Mouse (Mus musculus): ENCODE data around the gene Hist1h2ad. TPM values are rescaled to one million over a fixed set of nuclear protein-coding genes. Genes with fewer than 3 reads are reported as not detected.
"Not testable (repeated sequence)": the region's sequence is repeated elsewhere in the genome, so short reads cannot be mapped to it uniquely, and the experiment has no call there.

The Hist1h2ad gene
- polyA plus RNA-seq, 2 experiments = 4.7 to 10.4 TPM

- TF ChIP-seq EP300 (IDR thresholded peaks at IDR 0.05; ENCODE audit: low read depth) = peak; percentile 74
- not testable (repeated sequence) for H3K27me3 ChIP-seq (ENCODE audit: control insufficient read depth, insufficient read depth, low read length); H3K9me3 ChIP-seq (ENCODE audit: control insufficient read depth, low read length); H3K36me3 ChIP-seq (replicated peaks; ENCODE audit: control insufficient read depth, insufficient read depth, low read depth)
- Histone ChIP-seq H3K4me1 (replicated peaks; ENCODE audit: control insufficient read depth in 2 of 2, insufficient read depth in 2 of 2, low read length in 1 of 2) (peaks cover 7 to 17% of the 10 kb centered on the region in 2 experiments), H3K27ac (peak within 1 kb of the TSS; percentile 99), H3K9ac (replicated peaks) (peak within 1 kb of the TSS; percentile 96), H3K4me3 (ENCODE audit: insufficient read depth in 1 of 2, low read depth in 2 of 2, low read length in 2 of 2) (peak within 1 kb of the TSS; percentile 66 to 75), H3K4me2 (ENCODE audit: low read depth) (peak within 1 kb of the TSS; percentile 90)
- ATAC-seq (ENCODE audit: insufficient read depth) (peak; percentile 85), DNase-seq (ENCODE audit: low read depth in 3 of 3, low spot score in 3 of 3) (peak; percentile 96 to 97 (median 97))
- WGBS (ENCODE audit: insufficient replicate concordance) = under 1% methylated on average over 28 of the region's 42 CpGs
Observed at GRCm38 (mm10) chr13:23542999-23543607, 31.1 kb upstream of the Hist1h2ad start, which contains the start of gene Hist1h2bh. Hist1h2bh (minus strand) TSS chr13:23543392.

GRCm38 (mm10) chr13:23543965-23544786, 30.0 kb upstream of the Hist1h2ad start, which contains the start of gene Hist1h3f:
Hist1h3f (plus strand) TSS chr13:23544052.
- TF ChIP-seq CTCF (IDR thresholded peaks at IDR 0.05; ENCODE audit: low read depth) (no peak; the same call in 1 of the 2 replicates), EP300 (IDR thresholded peaks at IDR 0.05; ENCODE audit: low read depth) (peak; percentile 77)
- H3K27ac ChIP-seq = peak within 1 kb of the TSS; percentile 99
- H3K9ac ChIP-seq (replicated peaks) = peak within 1 kb of the TSS; percentile 96
- peak; percentile 93 to 94 (median 94) for DNase-seq (ENCODE audit: low read depth in 3 of 3, low spot score in 3 of 3)
- no peaks in the 10 kb centered on the region for H3K9me3 ChIP-seq (ENCODE audit: control insufficient read depth, low read length)
- under 1% methylated on average over 30 of the region's 45 CpGs for WGBS (ENCODE audit: insufficient replicate concordance)
- H3K36me3 ChIP-seq (replicated peaks; ENCODE audit: control insufficient read depth, insufficient read depth, low read depth) = no peaks in the 10 kb centered on the region
- H3K4me2 ChIP-seq (ENCODE audit: low read depth) = peak within 1 kb of the TSS; percentile 90
- peak; percentile 75 for ATAC-seq (ENCODE audit: insufficient read depth)
- no peaks in the 10 kb centered on the region for H3K27me3 ChIP-seq (ENCODE audit: control insufficient read depth, insufficient read depth, low read length)
- peak within 1 kb of the TSS; percentile 66 to 75 for H3K4me3 ChIP-seq (ENCODE audit: insufficient read depth in 1 of 2, low read depth in 2 of 2, low read length in 2 of 2)
- peaks cover 5 to 15% of the 10 kb centered on the region in 2 experiments for H3K4me1 ChIP-seq (replicated peaks; ENCODE audit: control insufficient read depth in 2 of 2, insufficient read depth in 2 of 2, low read length in 1 of 2)

- not testable (repeated sequence) for DNase-seq (ENCODE audit: low read depth in 3 of 3, low spot score in 3 of 3); H3K36me3 ChIP-seq (replicated peaks; ENCODE audit: control insufficient read depth, insufficient read depth, low read depth); H3K27me3 ChIP-seq (ENCODE audit: control insufficient read depth, insufficient read depth, low read length); ATAC-seq (ENCODE audit: insufficient read depth); H3K9me3 ChIP-seq (ENCODE audit: control insufficient read depth, low read length)
- Histone ChIP-seq H3K4me3 (ENCODE audit: insufficient read depth in 1 of 2, low read depth in 2 of 2, low read length in 2 of 2) (peak overlapping the region; percentile 55 to 59), H3K4me1 (replicated peaks; ENCODE audit: control insufficient read depth in 2 of 2, insufficient read depth in 2 of 2, low read length in 1 of 2) (peaks cover 10 to 15% of the 10 kb centered on the region in 2 experiments), H3K27ac (peak overlapping the region; percentile 97), H3K4me2 (ENCODE audit: low read depth) (peak overlapping the region; percentile 90), H3K9ac (replicated peaks) (peak overlapping the region; percentile 86)
- WGBS (ENCODE audit: insufficient replicate concordance) = 0% methylated on average over 11 of the region's 14 CpGs
Observed at GRCm38 (mm10) chr13:23544787-23545120, 29.4 kb upstream of the Hist1h2ad start.

- DNase-seq (ENCODE audit: low read depth in 3 of 3, low spot score in 3 of 3) (no peak), ATAC-seq (ENCODE audit: insufficient read depth) (no peak)
- no peaks in the 10 kb centered on the region for H3K27me3 ChIP-seq (ENCODE audit: control insufficient read depth, insufficient read depth, low read length)
- H3K4me1 ChIP-seq (replicated peaks; ENCODE audit: control insufficient read depth in 2 of 2, insufficient read depth in 2 of 2, low read length in 1 of 2) = peaks cover 5 to 15% of the 10 kb centered on the region in 2 experiments
- H3K9me3 ChIP-seq (ENCODE audit: control insufficient read depth, low read length) = no peaks in the 10 kb centered on the region
- TF ChIP-seq EP300 (IDR thresholded peaks at IDR 0.05; ENCODE audit: low read depth) (no peak), CTCF (IDR thresholded peaks at IDR 0.05; ENCODE audit: low read depth) (no peak)
- WGBS (ENCODE audit: insufficient replicate concordance) = 69% methylated on average over 5 of the region's 5 CpGs
- peak overlapping the region; percentile 60 for H3K4me2 ChIP-seq (ENCODE audit: low read depth)
- H3K9ac ChIP-seq (replicated peaks) = peak overlapping the region; percentile 28; the same call in 1 of the 2 replicates
- H3K36me3 ChIP-seq (replicated peaks; ENCODE audit: control insufficient read depth, insufficient read depth, low read depth) = no peaks in the 10 kb centered on the region
- peak overlapping the region; percentile 89 for H3K27ac ChIP-seq
- H3K4me3 ChIP-seq (ENCODE audit: insufficient read depth in 1 of 2, low read depth in 2 of 2, low read length in 2 of 2) = no peak overlapping the region
Observed at GRCm38 (mm10) chr13:23546694-23547093, 27.5 kb upstream of the Hist1h2ad start.

GRCm38 (mm10) chr13:23550761-23551145, 23.4 kb upstream of the Hist1h2ad start:
- H3K4me2 ChIP-seq (ENCODE audit: low read depth) = peak overlapping the region; percentile 66
- peak overlapping the region; percentile 58 to 61 for H3K4me3 ChIP-seq (ENCODE audit: insufficient read depth in 1 of 2, low read depth in 2 of 2, low read length in 2 of 2)
- H3K9me3 ChIP-seq (ENCODE audit: control insufficient read depth, low read length) = no peaks in the 10 kb centered on the region
- no peaks in the 10 kb centered on the region for H3K36me3 ChIP-seq (replicated peaks; ENCODE audit: control insufficient read depth, insufficient read depth, low read depth)
- peak; percentile 6; the same call in 1 of the 2 replicates for ATAC-seq (ENCODE audit: insufficient read depth)
- no peaks in the 10 kb centered on the region for H3K27me3 ChIP-seq (ENCODE audit: control insufficient read depth, insufficient read depth, low read length)
- peak in 1 of 3 experiments; percentile 74 for DNase-seq (ENCODE audit: low read depth in 3 of 3, low spot score in 3 of 3)
- peaks cover 18 to 31% of the 10 kb centered on the region in 2 experiments for H3K4me1 ChIP-seq (replicated peaks; ENCODE audit: control insufficient read depth in 2 of 2, insufficient read depth in 2 of 2, low read length in 1 of 2)
- H3K9ac ChIP-seq (replicated peaks) = peak overlapping the region; percentile 89
- peak overlapping the region; percentile 98 for H3K27ac ChIP-seq
- 2% methylated on average over 3 of the region's 3 CpGs for WGBS (ENCODE audit: insufficient replicate concordance)
- TF ChIP-seq EP300 (IDR thresholded peaks at IDR 0.05; ENCODE audit: low read depth) (no peak), CTCF (IDR thresholded peaks at IDR 0.05; ENCODE audit: low read depth) (no peak)
